Mouse (Mus musculus): ENCODE measurements around the gene Ints2. TPM values are rescaled to one million over a fixed set of nuclear protein-coding genes. Genes with fewer than 3 reads are reported as not detected.
A peak's percentile ranks its signal among the peaks of the same experiment; 100 is the strongest.
"Not testable (repeated sequence)": the region's sequence is repeated elsewhere in the genome, so short reads cannot be mapped to it uniquely, and the experiment has no call there.

Gene Ints2
- polyA plus RNA-seq (2012; rRNA removed): 10.6 and 13.0 TPM in 2 replicates

DNA sequence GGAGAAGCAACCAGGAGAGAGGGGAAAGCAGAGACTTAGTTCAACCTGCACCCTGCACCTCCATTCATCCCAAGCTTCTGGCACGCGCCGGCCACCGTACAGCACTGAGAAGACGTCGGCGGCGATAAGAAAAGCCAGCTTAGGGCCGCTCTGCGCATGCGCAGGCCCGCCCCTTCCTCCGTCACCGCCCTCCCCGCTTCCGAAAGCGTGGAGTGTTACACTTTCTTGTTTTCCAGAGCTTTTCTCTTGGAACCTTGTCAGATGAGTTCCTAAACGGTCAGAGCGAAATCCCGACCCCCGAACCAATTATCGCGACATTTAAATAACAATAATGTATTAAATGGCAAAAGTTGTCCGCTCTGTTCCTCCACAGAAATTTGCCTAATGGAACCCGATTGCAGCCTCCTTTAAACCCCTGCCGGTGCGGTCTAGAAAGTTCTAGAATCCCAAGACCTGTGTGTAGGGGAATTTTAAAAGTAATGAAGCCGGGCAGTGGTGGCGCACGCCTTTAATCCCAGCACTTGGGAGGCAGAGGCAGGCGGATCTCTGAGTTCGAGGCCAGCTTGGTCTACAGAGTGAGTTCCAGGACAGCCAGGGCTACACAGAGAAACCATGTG, at the start of gene Ints2:
Gene Ints2 (minus strand): TSS at position 116 of the 617 bp plus-strand sequence.
- peak; percentile 50 for DNase-seq (ENCODE audit: low read depth)

GRCm38 (mm10) chr11:86292201-86292600, 34.8 kb upstream of the Ints2 start:
- DNase-seq (ENCODE audit: low read depth): not testable (repeated sequence)

DNA sequence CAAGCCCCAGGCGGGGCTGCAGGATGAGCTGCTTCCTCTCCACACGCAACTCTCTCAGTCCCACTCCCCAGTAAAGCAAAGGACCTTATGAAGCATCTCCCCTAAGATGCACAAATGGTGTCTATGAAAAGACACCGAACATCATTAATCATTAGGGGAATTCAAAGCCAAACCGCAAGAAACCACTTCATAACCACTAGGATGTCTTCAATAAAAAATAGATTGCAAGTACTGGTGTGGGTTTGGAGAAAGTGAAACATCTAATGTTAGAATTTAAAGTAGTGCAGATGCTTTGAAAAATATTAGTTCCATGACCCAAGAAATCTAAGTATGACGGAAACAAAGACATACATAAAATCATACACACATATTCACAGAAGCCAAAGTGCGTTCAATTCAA, 34.3 kb upstream of the Ints2 start:
- no peak for DNase-seq (ENCODE audit: low read depth)

DNA sequence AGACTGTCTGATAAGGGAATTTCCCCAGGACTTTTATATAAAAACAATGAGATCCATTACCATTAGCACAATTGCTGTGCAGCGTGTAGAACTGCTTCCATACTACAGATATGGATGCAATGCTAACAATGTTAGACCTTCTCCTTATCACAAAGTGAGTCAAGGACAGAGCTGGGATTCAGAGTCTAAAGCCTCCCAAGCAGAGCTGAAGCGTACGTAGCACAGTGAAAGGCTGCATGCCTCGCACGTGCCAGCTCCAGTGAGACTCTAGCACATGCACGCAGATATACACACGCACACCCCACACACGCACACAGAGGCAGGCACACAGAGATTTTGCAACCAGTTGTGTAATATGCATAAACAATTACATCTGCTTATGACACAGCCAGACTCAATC, 28.4 kb upstream of the Ints2 start:
- DNase-seq (ENCODE audit: low read depth): no peak

- DNase-seq (ENCODE audit: low read depth): no peak
Observed at GRCm38 (mm10) chr11:86278442-86279102, 21.2 kb upstream of the Ints2 start.

DNA sequence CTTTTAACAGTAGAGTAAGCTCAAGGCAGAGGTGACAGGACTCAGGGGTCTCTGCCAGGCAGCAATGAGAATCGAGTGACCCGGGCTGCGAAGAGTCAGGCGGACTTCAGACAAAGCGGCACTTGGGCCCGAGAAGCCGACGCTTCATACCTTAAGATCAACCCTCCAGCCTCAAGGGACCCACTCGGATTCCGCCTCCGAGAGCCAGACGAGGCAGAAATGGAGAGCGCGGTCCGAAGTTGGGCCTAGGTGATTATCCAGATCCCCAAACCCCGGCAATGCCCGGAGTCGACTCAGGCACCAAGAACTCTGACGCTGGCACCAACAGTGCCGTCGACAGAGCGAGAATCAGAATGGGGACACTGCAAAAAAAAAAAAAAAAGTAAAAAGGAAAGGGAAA, 321 bp downstream of the Ints2 start:
- no peak for DNase-seq (ENCODE audit: low read depth)

DNA sequence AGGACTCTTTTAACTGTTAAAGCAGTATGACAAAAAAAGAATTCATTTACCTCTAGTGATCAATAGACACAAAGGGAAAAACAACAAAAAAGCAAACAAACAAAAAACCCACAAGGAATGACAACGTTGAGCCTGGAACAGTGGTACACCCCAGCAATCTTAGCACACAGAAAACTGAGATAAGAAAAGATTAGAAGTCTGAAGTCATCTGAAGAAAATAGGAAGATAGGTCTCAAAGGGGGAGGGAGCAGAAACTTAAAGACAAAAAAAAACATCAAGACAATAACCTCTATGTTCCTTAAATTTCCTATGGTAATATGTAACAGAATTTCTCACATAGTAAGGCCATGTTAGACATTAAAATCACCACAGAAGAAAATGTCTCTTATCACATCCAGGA, 4.0 kb downstream of the Ints2 start:
- no peak for DNase-seq (ENCODE audit: low read depth)

DNA sequence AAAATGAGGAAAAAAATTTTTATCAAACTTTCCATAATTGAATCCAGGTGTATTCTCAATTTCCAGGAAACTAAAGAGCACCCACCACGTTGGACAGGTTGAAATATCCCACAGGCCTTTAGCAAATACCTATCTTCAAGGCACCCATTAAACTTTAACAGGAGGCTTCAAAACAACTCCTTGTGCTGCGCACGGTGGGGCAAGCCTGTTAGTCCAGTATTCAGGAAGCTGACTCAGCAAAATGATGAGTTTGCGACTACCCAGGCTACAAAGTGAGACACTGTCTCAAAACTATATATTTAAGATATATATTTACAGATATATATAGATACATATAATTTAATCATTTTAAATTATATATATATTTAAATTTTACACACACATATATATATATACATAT, 24.9 kb downstream of the Ints2 start:
- DNase-seq (ENCODE audit: low read depth): no peak

GRCm38 (mm10) chr11:86231781-86232350, 25.5 kb downstream of the Ints2 start:
- no peak for DNase-seq (ENCODE audit: low read depth)

DNA sequence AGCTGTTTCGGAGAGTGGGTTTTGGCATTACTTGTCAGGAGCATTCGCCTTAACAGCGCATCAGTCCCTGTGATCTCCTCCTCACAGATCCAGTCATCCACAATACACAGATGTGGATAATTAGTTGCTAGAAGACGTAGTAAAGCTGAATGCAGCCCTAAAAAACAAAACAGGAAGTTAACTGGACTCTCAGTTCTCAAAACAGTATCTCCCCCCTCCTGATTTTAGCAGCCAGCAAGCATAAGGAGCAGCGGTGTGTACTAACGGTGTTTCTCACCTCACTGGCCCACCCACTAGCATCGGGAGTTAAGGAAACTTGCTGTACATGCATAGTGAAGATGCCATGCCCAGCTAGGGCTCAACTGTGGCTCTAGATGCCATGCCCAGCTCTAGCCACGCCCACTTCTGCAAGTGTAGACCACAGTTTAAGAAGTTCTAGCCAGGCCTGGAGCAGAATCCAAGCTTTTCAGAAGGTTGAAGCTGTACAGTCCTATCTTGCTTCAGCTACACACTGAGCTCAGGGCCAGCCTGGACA, 30.7 kb downstream of the Ints2 start:
- DNase-seq (ENCODE audit: low read depth): no peak

DNA sequence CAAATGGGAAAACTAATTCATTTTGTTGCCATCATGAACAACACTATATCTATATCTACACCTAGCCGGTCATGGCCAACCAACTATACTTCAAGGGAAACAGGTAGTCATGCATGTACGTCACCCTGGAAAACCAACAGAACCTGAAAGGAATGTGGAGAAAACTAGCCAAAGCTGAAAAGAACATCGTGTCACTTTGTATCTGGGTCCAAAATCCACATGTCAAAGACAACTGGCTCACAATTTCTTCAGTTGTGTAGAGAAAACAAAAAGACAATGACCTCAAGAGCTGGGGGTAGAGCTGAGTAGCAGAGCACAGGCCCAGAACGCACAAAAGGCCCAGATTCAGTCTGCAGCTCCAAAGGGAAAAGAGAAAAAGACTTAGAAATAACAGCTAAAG, 31.6 kb downstream of the Ints2 start:
- no peak for DNase-seq (ENCODE audit: low read depth)

DNA sequence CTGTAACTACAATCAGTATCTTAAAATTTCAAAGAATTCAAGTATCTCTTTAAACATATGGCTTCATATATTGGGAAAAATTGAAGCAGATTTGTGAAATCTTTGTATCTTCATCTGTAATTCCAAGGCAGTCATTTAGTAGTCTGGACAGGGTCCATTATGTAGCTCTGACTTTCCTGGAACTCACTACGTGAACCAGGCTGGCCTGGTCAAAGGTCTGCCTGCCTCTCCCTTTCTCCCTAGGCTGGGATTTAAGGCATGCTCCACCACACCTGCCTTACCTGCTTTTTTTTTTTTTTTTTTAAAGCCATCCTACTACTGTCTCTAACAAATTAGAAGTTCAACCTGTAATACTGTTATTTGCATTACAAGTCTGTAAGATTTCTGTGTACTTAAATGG, 45.6 kb downstream of the Ints2 start:
- DNase-seq (ENCODE audit: low read depth): no peak

- DNase-seq (ENCODE audit: low read depth): no peak
Observed at GRCm38 (mm10) chr11:86209123-86209522, 48.3 kb downstream of the Ints2 start.

- DNase-seq (ENCODE audit: low read depth): no peak
Observed at GRCm38 (mm10) chr11:86205876-86206275, 51.5 kb downstream of the Ints2 start.

GRCm38 (mm10) chr11:86205031-86205430, 52.3 kb downstream of the Ints2 start:
- no peak for DNase-seq (ENCODE audit: low read depth)

GRCm38 (mm10) chr11:86201901-86202675, 55.3 kb downstream of the Ints2 start:
- DNase-seq (ENCODE audit: low read depth): no peak

- DNase-seq (ENCODE audit: low read depth): peak; percentile 82
Observed at GRCm38 (mm10) chr11:86201037-86201786, 56.2 kb downstream of the Ints2 start, which contains the start of gene Brip1. TSS of gene Brip1 (minus strand) at chr11:86201193.

GRCm38 (mm10) chr11:86200460-86201021, 56.8 kb downstream of the Ints2 start:
- DNase-seq (ENCODE audit: low read depth): no peak

DNA sequence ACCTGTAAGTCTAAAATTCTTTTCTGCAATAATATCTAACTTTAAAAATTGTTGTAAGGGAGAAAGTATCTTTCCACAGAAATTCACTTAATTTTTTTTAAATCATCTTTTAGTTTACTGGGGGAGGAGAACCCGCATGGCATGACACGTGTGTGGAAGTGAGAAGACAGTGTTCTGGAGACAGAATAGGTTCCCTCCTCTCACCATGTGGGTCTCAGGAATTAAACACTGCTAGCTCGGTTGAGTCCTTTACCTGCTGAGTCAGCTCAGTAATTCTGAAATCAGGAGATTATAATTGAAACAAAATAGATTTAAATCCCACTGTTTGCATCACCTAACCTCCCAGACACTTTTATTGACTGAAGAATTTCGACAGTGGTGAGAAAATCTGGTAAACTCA, 57.6 kb downstream of the Ints2 start:
- no peak for DNase-seq (ENCODE audit: low read depth)

GRCm38 (mm10) chr11:86185224-86185623, 72.2 kb downstream of the Ints2 start:
- not testable (repeated sequence) for DNase-seq (ENCODE audit: low read depth)

GRCm38 (mm10) chr11:86175833-86176232, 81.5 kb downstream of the Ints2 start:
- DNase-seq (ENCODE audit: low read depth): no peak
